Mouse (Mus musculus): ENCODE results near the gene Crtc1.

GRCm38 (mm10) chr8:70394269-70394998 lies 44.9 kb downstream of the Crtc1 start:
- TF ChIP-seq CTCF (IDR thresholded peaks at IDR 0.05; ENCODE audit: insufficient read depth, low read length) (no peak), POLR2A (IDR thresholded peaks at IDR 0.05; ENCODE audit: borderline replicate concordance, extremely low read depth, low read depth, low read length) (no peak)
